Mouse (Mus musculus): ENCODE data around the gene Iqgap3. TPM values are rescaled to one million over a fixed set of nuclear protein-coding genes. Genes with fewer than 3 reads are reported as not detected.
A peak's percentile ranks its signal among the peaks of the same experiment; 100 is the strongest.

Gene Iqgap3
- total RNA-seq, 4 experiments from 2014 or later = 0.12 to 1.2 (median 0.56) TPM

DNA sequence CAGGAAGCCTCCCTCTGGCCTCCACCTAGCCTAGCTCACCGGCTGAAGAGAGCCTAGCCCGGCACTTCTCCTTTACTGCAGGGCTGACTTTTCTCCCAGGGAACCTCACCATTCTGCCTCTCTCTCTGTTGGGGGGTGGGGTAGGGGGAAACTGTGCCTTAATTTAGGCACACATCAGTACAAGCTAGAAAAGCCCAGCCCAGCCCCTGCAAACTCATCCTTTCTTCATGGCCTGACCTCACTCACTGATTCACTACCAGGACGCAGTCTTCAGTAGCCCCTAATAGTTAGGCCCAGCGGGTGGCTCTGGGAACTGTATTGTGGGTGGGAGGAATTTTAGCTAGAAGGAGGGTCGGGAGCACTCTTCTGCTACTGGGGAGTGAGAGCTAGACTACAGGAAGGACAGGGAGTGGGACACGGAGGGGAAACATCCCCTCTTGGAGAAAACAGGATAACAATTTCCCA lies 67.8 kb downstream of the Iqgap3 start:
- no peak for DNase-seq (ENCODE audit: low spot score in 2 of 2)

- peak; percentile 75 for DNase-seq (ENCODE audit: low spot score in 2 of 2)
These were observed 68.6 kb downstream of the Iqgap3 start for GRCm38 (mm10) chr3:88150061-88150998.

DNA sequence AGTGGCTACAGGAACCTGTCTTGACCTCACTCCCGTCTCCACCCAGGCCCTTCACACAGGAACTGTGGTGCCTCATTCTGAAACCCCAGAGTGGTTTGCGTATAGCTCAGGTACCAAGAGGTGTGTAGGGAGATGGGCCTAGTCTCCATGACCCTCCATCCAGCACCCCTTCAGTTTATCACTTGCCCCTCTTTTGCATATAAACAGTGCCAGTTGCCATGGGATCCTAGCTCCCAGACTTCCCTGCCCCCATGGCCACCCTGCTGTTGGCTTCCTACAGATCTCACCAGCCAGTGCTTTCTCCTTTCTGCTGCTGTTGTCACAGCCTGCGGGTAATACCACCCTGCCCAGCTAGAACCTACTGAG lies 69.2 kb downstream of the Iqgap3 start:
- no peak for DNase-seq (ENCODE audit: low spot score in 2 of 2)

GRCm38 (mm10) chr3:88152056-88152455 lies 70.3 kb downstream of the Iqgap3 start:
- DNase-seq (ENCODE audit: low spot score in 2 of 2) = peak; percentile 86 to 87

GRCm38 (mm10) chr3:88153290-88154011 lies 71.7 kb downstream of the Iqgap3 start:
- DNase-seq (ENCODE audit: low spot score in 2 of 2) = no peak

DNA sequence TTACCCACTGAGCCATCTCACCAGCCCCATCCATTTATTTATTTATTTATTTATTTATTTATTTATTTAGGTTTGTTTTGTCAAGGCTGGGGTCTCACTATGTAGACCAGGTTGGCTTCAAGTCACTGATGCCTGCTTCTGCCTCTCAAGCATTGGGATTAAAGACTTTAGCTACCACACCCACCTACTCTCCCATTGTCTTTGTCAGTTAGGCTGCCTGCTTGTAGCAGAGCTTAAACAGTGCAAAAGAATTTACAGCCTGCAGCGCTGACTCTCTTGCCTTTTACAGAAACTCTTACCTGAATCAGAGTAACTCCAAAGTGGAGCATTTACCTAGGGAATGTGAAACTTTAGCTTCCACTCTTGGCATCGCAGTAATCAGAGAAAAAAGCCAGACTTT lies 72.5 kb downstream of the Iqgap3 start:
- DNase-seq (ENCODE audit: low spot score in 2 of 2) = no peak

DNA sequence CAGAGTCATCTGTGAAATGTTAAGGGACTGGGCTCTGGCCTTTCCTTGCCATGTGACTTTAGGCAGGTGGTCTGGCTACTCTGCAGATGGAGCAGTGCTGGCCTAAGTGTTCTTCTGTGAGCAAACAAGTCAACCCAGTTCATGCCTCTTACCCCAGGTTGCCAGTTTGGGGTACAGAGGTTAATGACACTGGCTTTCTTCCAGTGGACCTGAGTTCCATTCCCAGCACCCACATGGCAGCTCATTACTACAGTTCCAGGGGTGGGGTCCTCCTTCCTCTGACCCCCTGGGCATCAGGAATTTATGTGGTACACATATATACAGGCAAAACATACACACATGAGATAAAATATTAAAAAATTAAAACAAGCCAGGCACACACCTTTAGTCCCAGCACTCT lies 75.0 kb downstream of the Iqgap3 start:
- DNase-seq (ENCODE audit: low spot score in 2 of 2) = no peak

GRCm38 (mm10) chr3:88157771-88158597 lies 76.2 kb downstream of the Iqgap3 start:
- DNase-seq (ENCODE audit: low spot score in 2 of 2) = no peak

- no peak for DNase-seq (ENCODE audit: low spot score in 2 of 2)
These were observed 77.2 kb downstream of the Iqgap3 start for GRCm38 (mm10) chr3:88158991-88159390.

DNA sequence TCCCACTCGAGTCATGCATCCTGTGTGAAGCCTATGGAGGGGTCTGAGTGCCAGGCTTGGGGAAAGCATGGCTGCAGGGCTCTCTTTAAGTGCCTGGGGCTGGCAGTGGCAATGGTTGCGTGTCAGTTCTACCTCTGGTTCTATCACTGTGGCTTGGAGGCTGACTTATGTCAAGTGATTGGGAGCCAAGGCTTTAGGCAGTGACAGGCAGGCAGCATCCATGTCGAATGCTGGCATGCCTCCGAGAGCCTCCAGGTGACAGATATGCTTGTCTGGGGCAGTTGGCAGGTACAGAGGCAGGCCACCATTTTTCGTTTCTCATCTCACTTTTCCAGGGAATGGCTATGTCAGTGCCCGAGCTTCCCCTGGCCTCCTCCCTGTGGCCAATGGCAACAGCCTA lies 79.1 kb downstream of the Iqgap3 start:
- DNase-seq (ENCODE audit: low spot score in 2 of 2) = no peak

GRCm38 (mm10) chr3:88162259-88162658 lies 80.5 kb downstream of the Iqgap3 start:
- DNase-seq (ENCODE audit: low spot score in 2 of 2) = peak; percentile 77 to 82

DNA sequence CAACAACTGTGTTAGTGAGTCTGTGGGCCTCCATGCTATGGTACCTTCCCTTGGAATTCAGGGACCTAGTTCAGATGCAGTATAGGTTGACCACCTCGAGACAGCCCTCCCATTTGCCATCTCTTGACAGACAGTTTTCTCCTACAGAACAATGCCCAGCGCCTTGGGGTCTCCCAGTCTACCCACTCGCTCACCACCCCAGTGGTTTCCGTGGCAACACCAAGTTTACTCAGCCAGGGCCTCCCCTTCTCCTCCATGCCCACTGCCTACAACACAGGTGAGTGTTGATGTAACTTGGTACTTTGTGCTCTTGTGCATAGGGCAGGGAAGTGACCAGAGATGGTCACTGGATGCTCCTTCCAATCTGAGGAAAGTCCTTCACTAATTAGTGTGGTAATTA lies 81.0 kb downstream of the Iqgap3 start:
- DNase-seq (ENCODE audit: low spot score in 2 of 2) = no peak

DNA sequence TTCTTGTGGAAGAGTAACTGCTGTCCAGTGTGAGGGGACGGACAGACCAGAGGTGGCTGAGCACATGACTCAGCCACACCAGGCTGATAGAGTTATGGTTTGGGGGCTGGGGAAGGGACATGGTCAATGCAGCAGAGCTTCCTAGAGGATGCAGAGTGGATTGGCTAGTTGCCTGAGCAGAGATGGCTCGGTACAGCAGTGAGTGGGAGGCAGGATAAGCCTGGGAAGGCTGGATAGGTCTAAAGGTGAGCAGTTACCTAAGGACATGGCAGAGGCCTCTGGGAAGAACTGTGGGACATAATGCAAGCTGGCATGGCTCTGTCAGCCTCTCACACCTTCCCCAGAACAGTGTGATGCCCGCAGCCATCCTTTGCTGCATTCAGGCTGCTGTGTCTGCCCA lies 82.1 kb downstream of the Iqgap3 start:
- no peak for DNase-seq (ENCODE audit: low spot score in 2 of 2)

- no peak for DNase-seq (ENCODE audit: low spot score in 2 of 2)
These were observed 82.5 kb downstream of the Iqgap3 start for GRCm38 (mm10) chr3:88164263-88164662.

GRCm38 (mm10) chr3:88166056-88166455 lies 84.3 kb downstream of the Iqgap3 start:
- DNase-seq (ENCODE audit: low spot score in 2 of 2) = no peak

GRCm38 (mm10) chr3:88170361-88170760 lies 88.6 kb downstream of the Iqgap3 start:
- DNase-seq (ENCODE audit: low spot score in 2 of 2) = no peak

Other genes with a start within 250 kb of the Iqgap3 start
- not detected for gene Sh2d2a, start 235.2 kb upstream of the Iqgap3 start, total RNA-seq (2022)
- gene Prcc, start 196.4 kb upstream of the Iqgap3 start, total RNA-seq (2022) = 10 to 100 TPM; 53.2 to 58.8 (median 53.7) TPM
- 100 to 1,000 TPM; 137 to 145 (median 140) TPM for gene Hdgf, start 175.7 kb upstream of the Iqgap3 start, total RNA-seq (2022)
- 10 to 100 TPM; 58.6 to 59.7 (median 59.5) TPM for gene Mrpl24, start 162.5 kb upstream of the Iqgap3 start, total RNA-seq (2022)
- 10 to 100 TPM; 12.7 to 16.1 (median 15.1) TPM for gene Isg20l2, start 151.7 kb upstream of the Iqgap3 start, total RNA-seq (2022)
- 10 to 100 TPM; 25.2 to 31.5 (median 26.2) TPM for gene Rrnad1, start 151.3 kb upstream of the Iqgap3 start, total RNA-seq (2022)
- gene Crabp2, start 133.3 kb upstream of the Iqgap3 start, total RNA-seq (2022) = 1 to 10 TPM; 3.9 to 5.9 (median 4.7) TPM
- 1 to 10 TPM; 4.9 to 6.5 (median 5.5) TPM for gene Nes, start 110.9 kb upstream of the Iqgap3 start, total RNA-seq (2022)
- gene Bcan, start 81.7 kb upstream of the Iqgap3 start, total RNA-seq (2022) = 100 to 1,000 TPM; 257 to 304 (median 278) TPM
- 10 to 100 TPM; 26.0 to 34.3 (median 29.3) TPM for gene Hapln2, start 54.4 kb upstream of the Iqgap3 start, total RNA-seq (2022)
- gene Gpatch4, start 38.9 kb upstream of the Iqgap3 start, total RNA-seq (2022) = 10 to 100 TPM; 14.0 to 19.9 (median 16.1) TPM
- 10 to 100 TPM; 67.5 to 89.0 (median 81.9) TPM for gene Naxe, start 23.5 kb upstream of the Iqgap3 start, total RNA-seq (2022)
- not detected for gene Ttc24, start 3.7 kb upstream of the Iqgap3 start, total RNA-seq (2022)
- 100 to 1,000 TPM; 189 to 206 (median 196) TPM for gene Mef2d, start 60.4 kb downstream of the Iqgap3 start, total RNA-seq (2022)
- not detected for gene Rhbg, start 172.7 kb downstream of the Iqgap3 start, total RNA-seq (2022)
- under 1 TPM in 2 of 4 experiments, not detected in 2; 0.45 to 0.54 TPM for gene Gm38392, start 205.2 kb downstream of the Iqgap3 start, total RNA-seq (2022)
- gene Tsacc, start 215.0 kb downstream of the Iqgap3 start, total RNA-seq (2022) = 1 to 10 TPM; 4.0 to 7.0 (median 4.4) TPM
- 100 to 1,000 TPM; 172 to 207 (median 187) TPM for gene Cct3, start 215.1 kb downstream of the Iqgap3 start, total RNA-seq (2022)
- gene Glmp, start 243.1 kb downstream of the Iqgap3 start, total RNA-seq (2022) = 100 to 1,000 TPM in 2 of 4 experiments, 10 to 100 TPM in 2; 92.1 to 138 (median 99.4) TPM